Mouse (Mus musculus) lung, adult 2 months (tissue): ENCODE measurements around the gene Sncb. TPM values are rescaled to one million over a fixed set of nuclear protein-coding genes. Genes with fewer than 3 reads are reported as not detected.

Experiments
- DNase-seq: peaks from one replicate; pipeline ENCODE4 v3.0.0; 2022
- H3K4me1 ChIP-seq: fragments of 200-500 bp; 2 replicates; pipeline ENCODE4 v1.6.1; 2011; ENCODE audit warnings: low read length; ENCODE audit not compliant: control insufficient read depth, insufficient read depth
- H3K4me3 ChIP-seq: fragments of 200-500 bp; replicated peaks from 2 replicates; pipeline ENCODE3; 2011; ENCODE audit warnings: low read depth, mild to moderate bottlenecking, control low read depth, low read length; ENCODE audit errors: extremely low read depth
- CTCF ChIP-seq: fragments of 200-500 bp; IDR thresholded peaks from 2 replicates; pipeline ENCODE4 v1.5.1; 2011; ENCODE audit warnings: mild to moderate bottlenecking, low read length, control low read depth; ENCODE audit not compliant: insufficient read depth
- POLR2A ChIP-seq: fragments of 200-500 bp; IDR thresholded peaks from 2 replicates; pipeline ENCODE4 v1.6.1; 2011; ENCODE audit warnings: low read depth, mild to moderate bottlenecking, control low read depth, low read length, borderline replicate concordance; ENCODE audit errors: extremely low read depth
- WGBS: fragments of 180-500 bp; shearing (Covaris S2); methylation state at CpG from one replicate; pipeline ENCODE4 v1.1.7; 2018; 5-methylcytosine and 5-hydroxymethylcytosine counted together
- polyA plus RNA-seq: library from polyadenylated mRNA; depleted of rRNA; stranded (reverse); fragments of >200 nt; gene quantifications from 2 replicates; pipeline ENCODE4 v1.2.3, GENCODE M21; 2012

Sncb gene
- polyA plus RNA-seq, 1 experiment, result not detected

- peak overlapping the region; percentile 2 for H3K4me3 ChIP-seq
- TF ChIP-seq POLR2A (no peak), CTCF (peak; percentile 52)
- WGBS, result 2% methylated on average over 43 of the region's 43 CpGs
- peak; percentile 15 for DNase-seq
- H3K4me1 ChIP-seq, result 0 out of 2 replicates have a peak, but pooled peaks cover 3% of the 10 kb centered on the region
These were observed 8.2 kb downstream of the Sncb start for GRCm38 (mm10) chr13:54758045-54758755.

GRCm38 (mm10) chr13:54757093-54757830, 9.1 kb downstream of the Sncb start:
- Histone ChIP-seq H3K4me3 (no peak overlapping the region), H3K4me1 (0 out of 2 replicates have a peak, but pooled peaks cover 3% of the 10 kb centered on the region)
- DNase-seq, result no peak
- TF ChIP-seq POLR2A, result no peak
- 43% methylated on average over 10 of the region's 10 CpGs for WGBS

- TF ChIP-seq CTCF (no peak), POLR2A (no peak)
- WGBS, result 85% methylated on average over 8 of the region's 8 CpGs
- Histone ChIP-seq H3K4me3 (no peak overlapping the region), H3K4me1 (0 out of 2 replicates have a peak, but pooled peaks cover 3% of the 10 kb centered on the region)
- DNase-seq, result no peak
These were observed 10.2 kb downstream of the Sncb start for GRCm38 (mm10) chr13:54756156-54756712.

GRCm38 (mm10) chr13:54755201-54755830, 11.1 kb downstream of the Sncb start:
- TF ChIP-seq POLR2A (no peak), CTCF (no peak)
- 0 out of 2 replicates have a peak, but pooled peaks cover 3% of the 10 kb centered on the region for H3K4me1 ChIP-seq
- WGBS, result 15% methylated on average over 9 of the region's 9 CpGs
- DNase-seq, result no peak
- no peak overlapping the region for H3K4me3 ChIP-seq

GRCm38 (mm10) chr13:54754169-54755080, 12.0 kb downstream of the Sncb start:
- no peak for TF ChIP-seq CTCF
- no peak for TF ChIP-seq POLR2A
- 36% methylated on average over 12 of the region's 12 CpGs for WGBS
- H3K4me3 ChIP-seq, result no peak overlapping the region
- no peak for DNase-seq
- H3K4me1 ChIP-seq, result 0 out of 2 replicates have a peak, but pooled peaks cover 3% of the 10 kb centered on the region

DNA sequence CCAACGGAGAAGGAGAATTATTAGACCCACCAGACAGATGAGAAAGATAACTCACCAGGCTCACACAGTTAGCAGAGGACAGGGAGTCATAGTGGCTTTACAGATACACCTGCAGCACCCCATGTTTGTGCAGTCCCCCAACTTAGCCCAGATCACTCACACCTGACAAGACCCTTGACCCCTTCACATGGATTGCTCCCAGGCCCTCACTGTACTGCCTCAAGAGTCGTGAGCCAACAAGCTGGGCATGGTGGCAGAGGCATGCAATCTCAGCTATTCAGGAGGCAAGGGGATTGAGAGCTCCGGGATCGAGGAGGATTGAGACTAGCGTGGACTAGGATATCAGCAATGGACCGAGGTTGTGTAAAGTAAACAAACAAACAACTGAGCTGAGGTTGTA, 12.7 kb downstream of the Sncb start:
- no peak for DNase-seq
- WGBS, result 45% methylated on average over 6 of the region's 6 CpGs
- no peak for TF ChIP-seq POLR2A
- no peak for TF ChIP-seq CTCF
- H3K4me3 ChIP-seq, result no peak overlapping the region
- 0 out of 2 replicates have a peak, but pooled peaks cover 3% of the 10 kb centered on the region for H3K4me1 ChIP-seq

- WGBS, result 71% methylated on average over 10 of the region's 10 CpGs
- no peak for TF ChIP-seq CTCF
- no peak for TF ChIP-seq POLR2A
These were observed 13.7 kb downstream of the Sncb start for GRCm38 (mm10) chr13:54752656-54753055.

GRCm38 (mm10) chr13:54750699-54751098, 15.7 kb downstream of the Sncb start:
- TF ChIP-seq POLR2A (no peak), CTCF (no peak)
- WGBS, result 4% methylated on average over 8 of the region's 8 CpGs
- no peak overlapping the region for H3K4me3 ChIP-seq
- no peaks in the 10 kb centered on the region for H3K4me1 ChIP-seq
- no peak for DNase-seq

More at GRCm38 (mm10) chr13:54752656-54753055, 13.7 kb downstream of the Sncb start:
- DNase-seq, result no peak
- Histone ChIP-seq H3K4me1 (no peaks in the 10 kb centered on the region), H3K4me3 (no peak overlapping the region)

GRCm38 (mm10) chr13:54749864-54750411, 16.5 kb downstream of the Sncb start, which contains the start of gene Gprin1:
TSS of gene Gprin1 (minus strand) at chr13:54749874.
- 5% methylated on average over 29 of the region's 29 CpGs for WGBS
- Histone ChIP-seq H3K4me1 (no peaks in the 10 kb centered on the region), H3K4me3 (no peak within 1 kb of the TSS)
- DNase-seq, result no peak
- no peak for TF ChIP-seq CTCF
